Mouse (Mus musculus) liver, adult 2 months (tissue): ENCODE results near the gene Arrdc5. TPM values are rescaled to one million over a fixed set of nuclear protein-coding genes. Genes with fewer than 3 reads are reported as not detected.
"Not testable (repeated sequence)": the region's sequence is repeated elsewhere in the genome, so short reads cannot be mapped to it uniquely, and the experiment has no call there.

Source experiments
- DNase-seq: peaks from one replicate; pipeline ENCODE4 v3.0.0-alpha.2; 2011; ENCODE audit warnings: low read depth, low spot score; ENCODE audit errors: extremely low read depth
- H3K27ac ChIP-seq: fragments of 200-500 bp; replicated peaks from 2 replicates; pipeline ENCODE4 v1.5.1; 2012; ENCODE audit warnings: low read depth, mild to moderate bottlenecking, control low read depth, inconsistent platforms, low read length; ENCODE audit not compliant: insufficient read depth
- H3K27me3 ChIP-seq: fragments of 200-500 bp; 2 replicates; pipeline ENCODE4 v1.6.1; 2012; ENCODE audit warnings: mild to moderate bottlenecking, moderate library complexity, low read length, inconsistent platforms; ENCODE audit not compliant: control insufficient read depth, insufficient read depth
- H3K36me3 ChIP-seq: fragments of 200-500 bp; 2 replicates; pipeline ENCODE4 v1.6.1; 2012; ENCODE audit warnings: low read length, inconsistent platforms; ENCODE audit not compliant: control insufficient read depth, insufficient read depth
- H3K4me1 ChIP-seq: fragments of 200-500 bp; 2 replicates; pipeline ENCODE4 v1.6.1; 2011; ENCODE audit warnings: low read length; ENCODE audit not compliant: control insufficient read depth, insufficient read depth
- H3K4me3 ChIP-seq: fragments of 200-500 bp; 2 replicates; pipeline ENCODE4 v1.5.1; 2011; ENCODE audit warnings: low read depth, mild to moderate bottlenecking, control low read depth, low read length, moderate library complexity; ENCODE audit not compliant: insufficient read depth
- H3K79me2 ChIP-seq: fragments of 200-500 bp; 2 replicates; pipeline ENCODE4 v1.6.1; 2012; ENCODE audit warnings: inconsistent platforms, mild to moderate bottlenecking, low read length, moderate library complexity; ENCODE audit not compliant: control insufficient read depth, insufficient read depth
- H3K9ac ChIP-seq: fragments of 200-500 bp; 2 replicates; pipeline ENCODE4 v1.6.1; 2012; ENCODE audit warnings: low read depth, mild to moderate bottlenecking, control low read depth, inconsistent platforms, low read length
- CTCF ChIP-seq: fragments of 200-500 bp; IDR thresholded peaks from 2 replicates; pipeline ENCODE4 v1.5.1; 2011; ENCODE audit warnings: low read depth, low read length, control low read depth
- POLR2A ChIP-seq: fragments of 200-500 bp; IDR thresholded peaks from 2 replicates; pipeline ENCODE4 v1.6.1; 2011; ENCODE audit warnings: low read length, control low read depth; ENCODE audit not compliant: insufficient read depth; ENCODE audit errors: extremely low read depth
- WGBS: fragments of 180-500 bp; shearing (Covaris S2); methylation state at CpG from one replicate; pipeline ENCODE4 v1.1.7; 2018; 5-methylcytosine and 5-hydroxymethylcytosine counted together
- polyA plus RNA-seq: library from polyadenylated mRNA; depleted of rRNA; stranded (reverse); fragments of >200 nt; gene quantifications from 2 replicates; pipeline ENCODE4 v1.2.3, GENCODE M21; 2012
- total RNA-seq: library from RNA; depleted of rRNA; stranded (reverse); fragments of >200 nt; gene quantifications from 2 replicates; pipeline ENCODE4 v1.2.3, GENCODE M21; 2014

Gene Arrdc5
- total and polyA plus RNA-seq, 2 experiments, result not detected

DNA sequence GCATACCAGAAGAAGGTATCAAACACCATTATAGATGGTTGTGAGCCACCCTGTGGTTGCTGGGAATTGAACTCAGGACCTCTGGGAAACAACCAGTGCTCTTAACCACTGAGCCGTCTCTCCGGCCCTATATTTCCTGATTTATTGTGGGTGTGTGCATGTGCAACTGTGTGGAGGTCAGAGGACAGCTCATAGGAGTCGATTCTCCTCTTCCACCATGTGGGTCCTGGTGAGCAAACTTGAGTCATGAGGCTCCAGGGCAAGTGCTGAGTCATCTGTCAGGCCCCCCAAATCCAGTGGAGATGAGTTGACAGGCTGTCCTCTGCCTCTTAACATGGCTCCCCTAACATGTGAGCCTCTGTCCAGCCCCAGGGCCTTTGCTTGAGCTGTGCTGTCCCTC, 34.2 kb downstream of the Arrdc5 start:
- no peak overlapping the region for H3K9ac ChIP-seq
- WGBS, result 70% methylated on average over 3 of the region's 3 CpGs
- no peaks in the 10 kb centered on the region for H3K27me3 ChIP-seq
- no peak overlapping the region for H3K4me3 ChIP-seq
- peaks cover 8% of the 10 kb centered on the region for H3K4me1 ChIP-seq
- TF ChIP-seq CTCF (no peak), POLR2A (no peak)
- H3K27ac ChIP-seq, result no peak overlapping the region
- H3K36me3 ChIP-seq, result peaks cover 2% of the 10 kb centered on the region; the same call in 1 of the 2 replicates
- no peaks in the 10 kb centered on the region for H3K79me2 ChIP-seq
- no peak for DNase-seq

- no peak overlapping the region for H3K9ac ChIP-seq
- H3K27ac ChIP-seq, result no peak overlapping the region
- no peak overlapping the region for H3K4me3 ChIP-seq
- no peaks in the 10 kb centered on the region for H3K27me3 ChIP-seq
- 49% methylated on average over 4 of the region's 4 CpGs for WGBS
- H3K79me2 ChIP-seq, result 0 out of 2 replicates have a peak, but pooled peaks cover 3% of the 10 kb centered on the region
- no peak for TF ChIP-seq POLR2A
- no peak for TF ChIP-seq CTCF
- no peak for DNase-seq
- H3K4me1 ChIP-seq, result peaks cover 13% of the 10 kb centered on the region
- peaks cover 8% of the 10 kb centered on the region for H3K36me3 ChIP-seq
These were observed 35.1 kb downstream of the Arrdc5 start for GRCm38 (mm10) chr17:56265011-56265410.

- peak; percentile 56 for DNase-seq
These were observed 36.1 kb downstream of the Arrdc5 start for GRCm38 (mm10) chr17:56264020-56264419.

GRCm38 (mm10) chr17:56262645-56263094, 37.4 kb downstream of the Arrdc5 start:
- WGBS, result 32% methylated on average over 3 of the region's 3 CpGs
- peaks cover 25% of the 10 kb centered on the region for H3K79me2 ChIP-seq
- no peak overlapping the region for H3K27ac ChIP-seq
- H3K27me3 ChIP-seq, result no peaks in the 10 kb centered on the region
- DNase-seq, result no peak
- TF ChIP-seq CTCF (no peak), POLR2A (no peak)
- H3K9ac ChIP-seq, result no peak overlapping the region
- peaks cover 30% of the 10 kb centered on the region for H3K4me1 ChIP-seq
- no peak overlapping the region for H3K4me3 ChIP-seq
- H3K36me3 ChIP-seq, result peaks cover 17% of the 10 kb centered on the region

More at GRCm38 (mm10) chr17:56264020-56264419, 36.1 kb downstream of the Arrdc5 start:
- Histone ChIP-seq H3K9ac (no peak overlapping the region), H3K79me2 (peaks cover 13% of the 10 kb centered on the region), H3K27ac (no peak overlapping the region), H3K27me3 (no peaks in the 10 kb centered on the region), H3K36me3 (peaks cover 16% of the 10 kb centered on the region), H3K4me1 (peaks cover 21% of the 10 kb centered on the region), H3K4me3 (no peak overlapping the region)
- WGBS, result 13% methylated on average over 8 of the region's 8 CpGs
- TF ChIP-seq CTCF (peak; percentile 89), POLR2A (no peak)

GRCm38 (mm10) chr17:56261166-56261565, 38.9 kb downstream of the Arrdc5 start:
- H3K36me3 ChIP-seq, result peaks cover 17% of the 10 kb centered on the region
- H3K27ac ChIP-seq, result no peak overlapping the region
- H3K79me2 ChIP-seq, result peaks cover 32% of the 10 kb centered on the region
- TF ChIP-seq CTCF, result no peak
- no peak for TF ChIP-seq POLR2A
- H3K4me3 ChIP-seq, result no peak overlapping the region
- whole genome bisulfite sequencing, result 55% methylated on average over 3 of the region's 3 CpGs
- H3K27me3 ChIP-seq, result no peaks in the 10 kb centered on the region
- H3K4me1 ChIP-seq, result peaks cover 30% of the 10 kb centered on the region
- no peak for DNase-seq
- H3K9ac ChIP-seq, result no peak overlapping the region

- no peak for DNase-seq
- H3K27me3 ChIP-seq, result no peaks in the 10 kb centered on the region
- no peak overlapping the region for H3K27ac ChIP-seq
- no peak overlapping the region for H3K4me3 ChIP-seq
- TF ChIP-seq CTCF, result no peak
- TF ChIP-seq POLR2A, result no peak
- peaks cover 30% of the 10 kb centered on the region for H3K4me1 ChIP-seq
- 83% methylated on average over 10 of the region's 10 CpGs for WGBS
- peaks cover 17% of the 10 kb centered on the region for H3K36me3 ChIP-seq
- peaks cover 32% of the 10 kb centered on the region for H3K79me2 ChIP-seq
- H3K9ac ChIP-seq, result peak overlapping the region; percentile 3; the same call in 1 of the 2 replicates
These were observed 40.6 kb downstream of the Arrdc5 start for GRCm38 (mm10) chr17:56259301-56260037.

- H3K4me3 ChIP-seq, result not testable (repeated sequence)
These were observed 41.3 kb downstream of the Arrdc5 start for GRCm38 (mm10) chr17:56258812-56259211.

GRCm38 (mm10) chr17:56258269-56258668, 41.8 kb downstream of the Arrdc5 start:
- peaks cover 29% of the 10 kb centered on the region for H3K4me1 ChIP-seq
- H3K79me2 ChIP-seq, result peaks cover 32% of the 10 kb centered on the region
- not testable (repeated sequence) for H3K9ac ChIP-seq, DNase-seq, H3K4me3 ChIP-seq, H3K27me3 ChIP-seq, H3K27ac ChIP-seq
- 93% methylated on average over 19 of the region's 19 CpGs for WGBS
- peaks cover 17% of the 10 kb centered on the region for H3K36me3 ChIP-seq

More at GRCm38 (mm10) chr17:56258812-56259211, 41.3 kb downstream of the Arrdc5 start:
- H3K27ac ChIP-seq, H3K9ac ChIP-seq, H3K27me3 ChIP-seq, DNase-seq: not testable (repeated sequence)
- peaks cover 32% of the 10 kb centered on the region for H3K79me2 ChIP-seq
- H3K4me1 ChIP-seq, result peaks cover 29% of the 10 kb centered on the region
- 66% methylated on average over 2 of the region's 2 CpGs for WGBS
- H3K36me3 ChIP-seq, result peaks cover 17% of the 10 kb centered on the region
